Mouse (Mus musculus): ENCODE data around the gene Card9. TPM values are rescaled to one million over a fixed set of nuclear protein-coding genes. Genes with fewer than 3 reads are reported as not detected.
A peak's percentile ranks its signal among the peaks of the same experiment; 100 is the strongest.

The Card9 gene
- polyA plus RNA-seq, 1 experiment from 2014 or later = 2.1 TPM

GRCm38 (mm10) chr2:26319519-26320244 lies 41.0 kb downstream of the Card9 start:
- no peak overlapping the region for H3K4me2 ChIP-seq (ENCODE audit: low read depth, low read length)
- H3K36me3 ChIP-seq (ENCODE audit: control insufficient read depth, insufficient read depth, low read length) = peaks cover 20% of the 10 kb centered on the region
- 88% methylated on average over 13 of the region's 13 CpGs for WGBS
- ATAC-seq (ENCODE audit: low read depth) (no peak), DNase-seq (ENCODE audit: low spot score) (no peak)
- no peaks in the 10 kb centered on the region for H3K9me3 ChIP-seq (ENCODE audit: control insufficient read depth, low read length)
- H3K27ac ChIP-seq (replicated peaks; ENCODE audit: low read depth, low read length) = no peak overlapping the region
- no peak overlapping the region for H3K4me3 ChIP-seq (ENCODE audit: low read depth, low read length)
- H3K4me1 ChIP-seq (ENCODE audit: control insufficient read depth, insufficient read depth, low read length) = peaks cover 31% of the 10 kb centered on the region
- no peaks in the 10 kb centered on the region for H3K27me3 ChIP-seq (replicated peaks; ENCODE audit: control insufficient read depth, insufficient read depth, low read length)
- H3K9ac ChIP-seq (ENCODE audit: low read depth, low read length) = no peak overlapping the region

GRCm38 (mm10) chr2:26319109-26319508 lies 41.6 kb downstream of the Card9 start:
- peaks cover 37% of the 10 kb centered on the region for H3K4me1 ChIP-seq (ENCODE audit: control insufficient read depth, insufficient read depth, low read length)
- no peaks in the 10 kb centered on the region for H3K27me3 ChIP-seq (replicated peaks; ENCODE audit: control insufficient read depth, insufficient read depth, low read length)
- H3K9ac ChIP-seq (ENCODE audit: low read depth, low read length) = no peak overlapping the region
- H3K4me3 ChIP-seq (ENCODE audit: low read depth, low read length) = no peak overlapping the region
- WGBS = 78% methylated on average over 9 of the region's 9 CpGs
- peaks cover 14% of the 10 kb centered on the region for H3K36me3 ChIP-seq (ENCODE audit: control insufficient read depth, insufficient read depth, low read length)
- DNase-seq (ENCODE audit: low spot score) (no peak), ATAC-seq (ENCODE audit: low read depth) (no peak)
- no peaks in the 10 kb centered on the region for H3K9me3 ChIP-seq (ENCODE audit: control insufficient read depth, low read length)
- no peak overlapping the region for H3K4me2 ChIP-seq (ENCODE audit: low read depth, low read length)
- H3K27ac ChIP-seq (replicated peaks; ENCODE audit: low read depth, low read length) = no peak overlapping the region

GRCm38 (mm10) chr2:26317991-26318672 lies 42.6 kb downstream of the Card9 start:
- Histone ChIP-seq H3K9ac (ENCODE audit: low read depth, low read length) (peak overlapping the region; percentile 91; the same call in 1 of the 2 replicates), H3K27ac (replicated peaks; ENCODE audit: low read depth, low read length) (no peak overlapping the region), H3K4me3 (ENCODE audit: low read depth, low read length) (no peak overlapping the region), H3K4me1 (ENCODE audit: control insufficient read depth, insufficient read depth, low read length) (peaks cover 44% of the 10 kb centered on the region), H3K9me3 (ENCODE audit: control insufficient read depth, low read length) (no peaks in the 10 kb centered on the region), H3K36me3 (ENCODE audit: control insufficient read depth, insufficient read depth, low read length) (peaks cover 4% of the 10 kb centered on the region; the same call in 1 of the 2 replicates), H3K4me2 (ENCODE audit: low read depth, low read length) (peak overlapping the region; percentile 86; the same call in 1 of the 2 replicates), H3K27me3 (replicated peaks; ENCODE audit: control insufficient read depth, insufficient read depth, low read length) (no peaks in the 10 kb centered on the region)
- ATAC-seq (ENCODE audit: low read depth) = no peak
- DNase-seq (ENCODE audit: low spot score) = no peak
- 88% methylated on average over 3 of the region's 3 CpGs for WGBS

GRCm38 (mm10) chr2:26317371-26317770 lies 43.3 kb downstream of the Card9 start:
- no peaks in the 10 kb centered on the region for H3K27me3 ChIP-seq (replicated peaks; ENCODE audit: control insufficient read depth, insufficient read depth, low read length)
- H3K36me3 ChIP-seq (ENCODE audit: control insufficient read depth, insufficient read depth, low read length) = no peaks in the 10 kb centered on the region; the same call in 1 of the 2 replicates
- H3K9ac ChIP-seq (ENCODE audit: low read depth, low read length) = peak overlapping the region; percentile 91
- WGBS = 51% methylated on average over 3 of the region's 3 CpGs
- H3K4me2 ChIP-seq (ENCODE audit: low read depth, low read length) = peak overlapping the region; percentile 86
- DNase-seq (ENCODE audit: low spot score) (no peak), ATAC-seq (ENCODE audit: low read depth) (no peak)
- peak overlapping the region; percentile 74; the same call in 1 of the 2 replicates for H3K4me3 ChIP-seq (ENCODE audit: low read depth, low read length)
- peaks cover 44% of the 10 kb centered on the region for H3K4me1 ChIP-seq (ENCODE audit: control insufficient read depth, insufficient read depth, low read length)
- H3K27ac ChIP-seq (replicated peaks; ENCODE audit: low read depth, low read length) = peak overlapping the region; percentile 95; the same call in 1 of the 2 replicates
- H3K9me3 ChIP-seq (ENCODE audit: control insufficient read depth, low read length) = no peaks in the 10 kb centered on the region

- Histone ChIP-seq H3K9me3 (ENCODE audit: control insufficient read depth, low read length) (no peaks in the 10 kb centered on the region), H3K36me3 (ENCODE audit: control insufficient read depth, insufficient read depth, low read length) (no peaks in the 10 kb centered on the region; the same call in 1 of the 2 replicates), H3K4me2 (ENCODE audit: low read depth, low read length) (peak overlapping the region; percentile 86), H3K4me1 (ENCODE audit: control insufficient read depth, insufficient read depth, low read length) (peaks cover 44% of the 10 kb centered on the region), H3K27ac (replicated peaks; ENCODE audit: low read depth, low read length) (peak overlapping the region; percentile 95), H3K4me3 (ENCODE audit: low read depth, low read length) (peak overlapping the region; percentile 74), H3K9ac (ENCODE audit: low read depth, low read length) (peak overlapping the region; percentile 91), H3K27me3 (replicated peaks; ENCODE audit: control insufficient read depth, insufficient read depth, low read length) (no peaks in the 10 kb centered on the region)
- peak; percentile 91 for DNase-seq (ENCODE audit: low spot score)
- WGBS = 36% methylated on average over 9 of the region's 9 CpGs
- peak; percentile 66 for ATAC-seq (ENCODE audit: low read depth)
These were observed 44.0 kb downstream of the Card9 start for GRCm38 (mm10) chr2:26316576-26317246.

- peak; percentile 16 for ATAC-seq (ENCODE audit: low read depth)
- H3K9me3 ChIP-seq (ENCODE audit: control insufficient read depth, low read length) = no peaks in the 10 kb centered on the region
- H3K27ac ChIP-seq (replicated peaks; ENCODE audit: low read depth, low read length) = peak overlapping the region; percentile 95
- DNase-seq (ENCODE audit: low spot score) = peak; percentile 74
- no peaks in the 10 kb centered on the region for H3K27me3 ChIP-seq (replicated peaks; ENCODE audit: control insufficient read depth, insufficient read depth, low read length)
- H3K36me3 ChIP-seq (ENCODE audit: control insufficient read depth, insufficient read depth, low read length) = no peaks in the 10 kb centered on the region
- peak overlapping the region; percentile 86 for H3K4me2 ChIP-seq (ENCODE audit: low read depth, low read length)
- H3K4me3 ChIP-seq (ENCODE audit: low read depth, low read length) = peak overlapping the region; percentile 74
- H3K4me1 ChIP-seq (ENCODE audit: control insufficient read depth, insufficient read depth, low read length) = peaks cover 44% of the 10 kb centered on the region
- WGBS = 3% methylated on average over 10 of the region's 11 CpGs
- peak overlapping the region; percentile 91 for H3K9ac ChIP-seq (ENCODE audit: low read depth, low read length)
These were observed 44.8 kb downstream of the Card9 start for GRCm38 (mm10) chr2:26315925-26316311.

GRCm38 (mm10) chr2:26315072-26315924 lies 45.4 kb downstream of the Card9 start, which contains the start of gene Gpsm1:
Gpsm1 (plus strand) TSS chr2:26315515.
- Histone ChIP-seq H3K27ac (replicated peaks; ENCODE audit: low read depth, low read length) (peak within 1 kb of the TSS; percentile 95), H3K4me1 (ENCODE audit: control insufficient read depth, insufficient read depth, low read length) (peaks cover 46% of the 10 kb centered on the region), H3K36me3 (ENCODE audit: control insufficient read depth, insufficient read depth, low read length) (no peaks in the 10 kb centered on the region), H3K9me3 (ENCODE audit: control insufficient read depth, low read length) (no peaks in the 10 kb centered on the region), H3K4me2 (ENCODE audit: low read depth, low read length) (peak within 1 kb of the TSS; percentile 86), H3K27me3 (replicated peaks; ENCODE audit: control insufficient read depth, insufficient read depth, low read length) (no peaks in the 10 kb centered on the region), H3K9ac (ENCODE audit: low read depth, low read length) (peak within 1 kb of the TSS; percentile 91), H3K4me3 (ENCODE audit: low read depth, low read length) (peak within 1 kb of the TSS; percentile 74)
- DNase-seq (ENCODE audit: low spot score) = peak; percentile 92
- peak; percentile 74 for ATAC-seq (ENCODE audit: low read depth)
- 1% methylated on average over 12 of the region's 66 CpGs for whole genome bisulfite sequencing

Measured in embryonic facial prominence, embryonic 14.5 days (tissue).